Mouse (Mus musculus): ENCODE data around the gene Kcnh7.

DNA sequence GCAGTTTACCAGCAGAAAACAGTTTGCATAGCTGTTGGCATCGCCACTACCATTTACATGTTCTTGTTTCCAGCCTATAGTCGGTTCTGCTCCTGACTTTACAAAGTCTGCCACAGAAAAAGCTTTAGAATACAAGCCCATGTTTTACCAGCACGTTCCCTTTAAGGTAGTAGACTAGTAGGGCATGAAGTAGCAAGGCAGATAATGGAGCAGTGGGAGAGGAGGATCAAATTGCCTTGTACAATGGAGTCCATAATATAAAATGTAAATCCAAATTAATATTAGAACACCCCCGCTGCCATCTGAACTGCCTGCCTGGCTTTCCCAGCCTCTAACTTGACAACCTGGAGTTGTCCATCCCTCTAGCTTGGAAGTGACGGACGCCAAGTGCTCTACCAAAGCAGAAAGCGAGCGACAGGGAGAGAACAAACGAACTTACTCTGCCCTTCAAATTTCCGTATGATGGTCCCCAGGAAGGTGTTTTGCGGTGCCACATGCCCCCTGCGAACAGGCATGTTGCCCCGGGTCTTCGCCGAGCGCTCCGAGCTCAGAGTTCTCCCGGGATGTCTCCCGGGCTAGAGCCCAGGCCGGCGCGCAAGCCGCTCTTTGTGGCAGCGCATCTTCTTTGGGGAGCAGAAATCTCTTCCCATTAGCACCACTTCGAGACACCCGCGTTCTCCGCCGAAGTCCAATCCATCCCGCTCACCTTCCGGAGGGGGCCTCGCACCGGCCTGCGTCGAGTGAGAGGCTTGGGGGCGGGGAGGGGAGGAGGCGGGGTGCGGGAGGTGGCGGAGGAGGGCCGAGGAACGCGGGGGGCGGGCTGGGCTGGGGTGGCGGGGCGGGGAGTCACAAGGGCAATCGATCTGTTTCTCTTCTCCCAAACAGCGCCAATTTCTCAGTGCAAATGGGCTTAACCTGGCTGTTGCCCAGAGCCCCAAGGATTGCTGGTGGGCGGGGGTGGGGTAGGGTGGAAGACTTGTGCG lies at the start of gene Kcnh7:
- no peak for TF ChIP-seq POLR2A (IDR thresholded peaks at IDR 0.05; ENCODE audit: borderline replicate concordance, insufficient read depth, low read length)
- TF ChIP-seq CTCF (IDR thresholded peaks at IDR 0.05; ENCODE audit: borderline replicate concordance, insufficient read depth, low read depth, low read length), result no peak

All from cerebellum, adult 2 months (tissue).